Comparison of ENCODE assay signal across 9 mouse cellular contexts in the genomic region with DNA sequence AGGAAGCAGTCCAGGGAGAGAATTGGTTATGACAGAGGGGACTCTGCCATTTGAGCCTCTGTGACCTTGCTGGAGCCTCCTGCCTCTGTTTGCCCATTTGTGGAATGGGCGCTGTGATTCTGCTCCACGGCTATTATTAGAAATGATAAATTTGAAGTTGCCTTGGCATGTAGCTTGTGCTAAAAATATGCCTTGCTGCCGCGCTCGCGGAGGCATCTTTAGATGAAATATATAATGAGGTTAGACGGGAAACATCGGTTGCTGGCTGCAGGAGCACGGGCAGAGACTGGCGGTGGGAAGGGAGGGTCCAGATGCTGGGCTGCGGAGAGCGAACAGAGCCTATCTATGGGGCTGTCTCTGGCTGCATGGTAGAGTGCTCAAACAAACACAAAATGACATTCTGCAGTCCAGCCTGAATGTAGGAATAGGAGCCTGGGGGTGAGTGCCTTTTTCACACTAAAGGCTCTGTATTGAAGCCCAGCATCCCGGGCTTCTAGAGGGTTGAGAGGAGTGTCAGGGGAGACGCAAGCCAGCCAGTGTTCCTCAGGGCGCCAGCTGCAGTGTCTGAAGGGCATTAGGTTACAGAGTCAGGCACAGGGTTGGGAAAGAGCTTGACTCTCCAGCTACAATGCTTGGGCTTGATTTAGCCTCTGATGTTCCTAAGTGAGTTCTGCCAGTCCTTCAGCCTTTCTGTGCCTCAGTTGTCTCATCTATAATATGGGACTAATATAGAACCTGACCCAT.
DNase-seq lines count a peak whose midpoint lies in the region; ATAC-seq and TF ChIP-seq lines count a peak whose summit lies in the region.
"Had no signal": no experiment of that assay in that cellular context is flagged by ENCODE, and none has a peak within 500 bp of the region (broad histone marks: within the 10 kb centered on the region; RNA-seq: fewer than 3 reads in every experiment).

No protein-coding gene starts in this region.

- no peak for ATAC-seq in embryonic facial prominence, embryonic 13.5 days (ENCODE audit: insufficient number of reproducible peaks, insufficient read depth, low FRiP score, low TSS enrichment, low read depth)
- ATAC-seq in heart, embryonic 12.5 days (ENCODE audit: insufficient number of reproducible peaks, low FRiP score): peak; percentile 22; the same call in 1 of the 2 replicates
- peak; percentile 63 for ATAC-seq in midbrain, embryonic 15.5 days (replicated peaks)

- TF ChIP-seq CTCF in thymus, adult 2 months (IDR thresholded peaks at IDR 0.05; ENCODE audit: borderline replicate concordance, control insufficient read depth, extremely low read depth, insufficient read depth, low read length, poor library complexity): no peak

- 39% methylated on average over 15 of the region's 15 CpGs for WGBS in embryonic facial prominence, embryonic 13.5 days
- WGBS in embryonic facial prominence, embryonic 10.5 days: 74% methylated on average over 15 of the region's 15 CpGs
- 22% methylated on average over 15 of the region's 15 CpGs for WGBS in heart, embryonic 12.5 days
- WGBS in midbrain, embryonic 15.5 days: 57% methylated on average over 15 of the region's 15 CpGs
- WGBS in thymus, adult 2 months: 91% methylated on average over 15 of the region's 15 CpGs

- no peaks in the 10 kb centered on the region for H3K27me3 ChIP-seq in embryonic facial prominence, embryonic 13.5 days
- H3K27me3 ChIP-seq in embryonic facial prominence, embryonic 10.5 days (replicated peaks; ENCODE audit: low read depth, poor library complexity, severe bottlenecking): no peaks in the 10 kb centered on the region
- H3K27me3 ChIP-seq in heart, embryonic 12.5 days (replicated peaks): no peaks in the 10 kb centered on the region
- no peaks in the 10 kb centered on the region for H3K27me3 ChIP-seq in midbrain, embryonic 15.5 days (replicated peaks)
- no peaks in the 10 kb centered on the region for H3K27me3 ChIP-seq in thymus, adult 2 months (ENCODE audit: control insufficient read depth, insufficient read depth, low read length)

- peak overlapping the region; percentile 57; the same call in 1 of the 2 replicates for H3K27ac ChIP-seq in embryonic facial prominence, embryonic 13.5 days
- H3K27ac ChIP-seq in embryonic facial prominence, embryonic 10.5 days (replicated peaks): no peak overlapping the region
- peak overlapping the region; percentile 46 for H3K27ac ChIP-seq in heart, embryonic 12.5 days (ENCODE audit: poor library complexity, severe bottlenecking)
- H3K27ac ChIP-seq in midbrain, embryonic 15.5 days: no peak overlapping the region; the same call in none of the 2 replicates
- H3K27ac ChIP-seq in thymus, adult 2 months (ENCODE audit: control insufficient read depth, insufficient read depth, low read length): no peak overlapping the region

- DNase-seq in embryonic facial prominence, embryonic 10.5 days (ENCODE audit: low spot score): no peak
- peak; percentile 35 to 46 for DNase-seq in left cerebral cortex, adult 9 months (ENCODE audit: low spot score in 2 of 2)
- DNase-seq in left cerebral cortex, postnatal 10 days (ENCODE audit: extremely low spot score in 1 of 2, low spot score in 2 of 2): no peak
- no peak for DNase-seq in cerebellum, adult 9-10 months
- DNase-seq in thymus, adult 2 months: no peak
- DNase-seq: cerebellum, adult 9-11 months had no signal

- H3K4me1 ChIP-seq in embryonic facial prominence, embryonic 13.5 days: peaks cover 46% of the 10 kb centered on the region
- peaks cover 36% of the 10 kb centered on the region for H3K4me1 ChIP-seq in embryonic facial prominence, embryonic 10.5 days
- peaks cover 45% of the 10 kb centered on the region for H3K4me1 ChIP-seq in heart, embryonic 12.5 days (replicated peaks)
- peaks cover 43% of the 10 kb centered on the region for H3K4me1 ChIP-seq in midbrain, embryonic 15.5 days
- no peaks in the 10 kb centered on the region for H3K4me1 ChIP-seq in thymus, adult 2 months (replicated peaks; ENCODE audit: control insufficient read depth, insufficient read depth, low read length)

- peak overlapping the region; percentile 26; the same call in 1 of the 2 replicates for H3K4me2 ChIP-seq in embryonic facial prominence, embryonic 13.5 days
- peak overlapping the region; percentile 49 for H3K4me2 ChIP-seq in heart, embryonic 12.5 days
- H3K4me2 ChIP-seq in midbrain, embryonic 15.5 days: no peak overlapping the region

- no peak overlapping the region for H3K4me3 ChIP-seq in embryonic facial prominence, embryonic 13.5 days
- no peak overlapping the region for H3K4me3 ChIP-seq in embryonic facial prominence, embryonic 10.5 days
- H3K4me3 ChIP-seq in heart, embryonic 12.5 days: no peak overlapping the region
- no peak overlapping the region for H3K4me3 ChIP-seq in midbrain, embryonic 15.5 days
- H3K4me3 ChIP-seq in thymus, adult 2 months (ENCODE audit: control insufficient read depth, insufficient read depth, low read length): no peak overlapping the region

- intact Hi-C loops in left cerebral cortex, postnatal 10 days (cut with DNase I): no loop called here

- no peak overlapping the region for H3K9ac ChIP-seq in embryonic facial prominence, embryonic 13.5 days
- H3K9ac ChIP-seq in heart, embryonic 12.5 days: no peak overlapping the region
- H3K9ac ChIP-seq in midbrain, embryonic 15.5 days: no peak overlapping the region

- no peaks in the 10 kb centered on the region for H3K36me3 ChIP-seq in embryonic facial prominence, embryonic 13.5 days
- H3K36me3 ChIP-seq in embryonic facial prominence, embryonic 10.5 days (replicated peaks): 0 out of 2 replicates have a peak, but pooled peaks cover 5% of the 10 kb centered on the region
- H3K36me3 ChIP-seq in heart, embryonic 12.5 days: no peaks in the 10 kb centered on the region
- no peaks in the 10 kb centered on the region for H3K36me3 ChIP-seq in midbrain, embryonic 15.5 days (replicated peaks)
- H3K36me3 ChIP-seq in thymus, adult 2 months (ENCODE audit: control insufficient read depth, insufficient read depth, low read length): no peaks in the 10 kb centered on the region

- TF ChIP-seq POLR2A in thymus, adult 2 months (IDR thresholded peaks at IDR 0.05; ENCODE audit: control insufficient read depth, extremely low read depth, insufficient read depth, low read length, poor library complexity): no peak

- H3K9me3 ChIP-seq in embryonic facial prominence, embryonic 13.5 days: peaks cover 5% of the 10 kb centered on the region; the same call in 1 of the 2 replicates
- H3K9me3 ChIP-seq in embryonic facial prominence, embryonic 10.5 days: no peaks in the 10 kb centered on the region
- H3K9me3 ChIP-seq in heart, embryonic 12.5 days (replicated peaks): peaks cover 4% of the 10 kb centered on the region; the same call in 1 of the 2 replicates
- H3K9me3 ChIP-seq in midbrain, embryonic 15.5 days: peaks cover 4% of the 10 kb centered on the region; the same call in 1 of the 2 replicates

Comparison
In these comparisons a context has a peak if more than half of its experiments do, and no peak if none do; other contexts are left out.
1. H3K27ac ChIP-seq: peak in embryonic facial prominence, embryonic 13.5 days (single experiment) and heart, embryonic 12.5 days (single experiment); none in embryonic facial prominence, embryonic 10.5 days (single experiment), midbrain, embryonic 15.5 days (single experiment) and thymus, adult 2 months (single experiment).
2. DNase-seq: peak in left cerebral cortex, adult 9 months (2 of 2); none in embryonic facial prominence, embryonic 10.5 days (single experiment), left cerebral cortex, postnatal 10 days (0 of 2), cerebellum, adult 9-10 months (single experiment) and thymus, adult 2 months (single experiment).